Mouse (Mus musculus) limb, embryonic 10.5 days (tissue): ENCODE data around the gene Eif5. TPM values are rescaled to one million over a fixed set of nuclear protein-coding genes. Genes with fewer than 3 reads are reported as not detected.
A peak's percentile ranks its signal among the peaks of the same experiment; 100 is the strongest.

Source experiments
- DNase-seq: peaks from one replicate; pipeline ENCODE4 v3.0.0-alpha.2; 2017; ENCODE audit warnings: low spot score
- H3K27ac ChIP-seq: fragments of 300-500 bp; sonication (generic); 2 replicates; pipeline ENCODE4 v1.5.1; 2016; ENCODE audit warnings: mild to moderate bottlenecking
- H3K27me3 ChIP-seq: fragments of 300-500 bp; sonication (generic); 2 replicates; pipeline ENCODE4 v1.6.1; 2016; ENCODE audit warnings: low read depth, mild to moderate bottlenecking; ENCODE audit not compliant: poor library complexity, severe bottlenecking
- H3K36me3 ChIP-seq: fragments of 300-500 bp; sonication (generic); 2 replicates; pipeline ENCODE4 v1.6.1; 2016; ENCODE audit warnings: mild to moderate bottlenecking, moderate library complexity
- H3K4me1 ChIP-seq: fragments of 300-500 bp; sonication (generic); 2 replicates; pipeline ENCODE4 v1.6.1; 2016
- H3K4me3 ChIP-seq: fragments of 300-500 bp; sonication (generic); 2 replicates; pipeline ENCODE4 v1.5.1; 2016; ENCODE audit warnings: mild to moderate bottlenecking, moderate library complexity
- H3K9me3 ChIP-seq: fragments of 300-500 bp; sonication (generic); replicated peaks from 2 replicates; pipeline ENCODE4 v1.6.1; 2016; ENCODE audit warnings: mild to moderate bottlenecking
- WGBS: fragments of 180-500 bp; shearing (Covaris S2); methylation state at CpG from one replicate; pipeline ENCODE4 v1.1.7; 2016; 5-methylcytosine and 5-hydroxymethylcytosine counted together
- polyA plus RNA-seq: library from polyadenylated mRNA; unstranded; fragments of >200 nt; fragmentation: Nextera tagmentation; extraction: Ambion mirVana; gene quantifications from 2 replicates; pipeline ENCODE4 v1.2.1, GENCODE M21; 2016

The Eif5 gene
- polyA plus RNA-seq, 1 experiment from 2014 or later = 688 TPM

DNA sequence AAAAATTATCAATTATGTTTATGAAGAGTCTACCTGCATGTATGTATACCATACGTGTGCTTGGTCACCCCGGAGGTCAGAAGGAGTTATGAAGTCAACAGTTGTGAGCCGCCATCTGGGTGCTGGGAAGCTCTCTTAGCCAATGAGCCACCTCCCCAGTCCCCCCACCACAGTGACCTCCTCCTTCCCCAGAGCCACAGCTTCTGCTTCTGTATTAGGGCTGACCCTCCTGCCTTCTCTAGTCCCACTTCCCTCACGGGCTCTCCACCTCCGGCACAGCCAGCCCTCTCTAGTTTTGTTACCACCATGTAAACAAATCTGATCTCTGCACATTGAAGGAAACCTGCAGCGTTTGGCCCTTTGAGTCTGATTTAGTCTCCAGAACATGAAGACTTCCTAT, 19.7 kb downstream of the Eif5 start:
- Histone ChIP-seq H3K27ac (no peak overlapping the region), H3K4me1 (peaks cover 9% of the 10 kb centered on the region), H3K9me3 (no peaks in the 10 kb centered on the region), H3K4me3 (no peak overlapping the region), H3K36me3 (no peaks in the 10 kb centered on the region), H3K27me3 (no peaks in the 10 kb centered on the region)
- WGBS = 63% methylated on average over 6 of the region's 6 CpGs
- DNase-seq = no peak

DNA sequence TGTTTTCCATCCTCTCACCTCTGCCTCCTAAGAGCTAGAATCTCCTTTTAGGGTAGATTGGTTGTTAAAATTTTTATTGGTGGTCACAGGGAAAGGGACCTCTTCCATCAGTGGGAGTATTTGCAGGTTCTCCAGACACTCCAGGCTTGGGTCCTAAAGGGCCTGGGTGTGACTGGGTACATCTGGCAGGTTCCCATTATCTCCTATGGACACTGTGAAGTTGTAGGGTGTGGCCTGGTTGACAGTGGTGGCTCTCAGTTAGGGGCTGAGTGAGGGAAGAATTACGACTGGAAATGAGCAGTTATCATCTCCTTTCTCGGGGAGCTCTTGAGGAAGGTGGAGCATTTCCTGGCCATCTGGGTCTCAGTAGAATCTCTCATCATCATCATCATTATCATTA, 20.8 kb downstream of the Eif5 start:
- H3K4me1 ChIP-seq = peaks cover 16% of the 10 kb centered on the region
- H3K27ac ChIP-seq = no peak overlapping the region
- no peaks in the 10 kb centered on the region for H3K9me3 ChIP-seq
- H3K27me3 ChIP-seq = no peaks in the 10 kb centered on the region
- DNase-seq = no peak
- H3K36me3 ChIP-seq = no peaks in the 10 kb centered on the region
- H3K4me3 ChIP-seq = no peak overlapping the region
- WGBS = 43% methylated on average over 2 of the region's 2 CpGs

DNA sequence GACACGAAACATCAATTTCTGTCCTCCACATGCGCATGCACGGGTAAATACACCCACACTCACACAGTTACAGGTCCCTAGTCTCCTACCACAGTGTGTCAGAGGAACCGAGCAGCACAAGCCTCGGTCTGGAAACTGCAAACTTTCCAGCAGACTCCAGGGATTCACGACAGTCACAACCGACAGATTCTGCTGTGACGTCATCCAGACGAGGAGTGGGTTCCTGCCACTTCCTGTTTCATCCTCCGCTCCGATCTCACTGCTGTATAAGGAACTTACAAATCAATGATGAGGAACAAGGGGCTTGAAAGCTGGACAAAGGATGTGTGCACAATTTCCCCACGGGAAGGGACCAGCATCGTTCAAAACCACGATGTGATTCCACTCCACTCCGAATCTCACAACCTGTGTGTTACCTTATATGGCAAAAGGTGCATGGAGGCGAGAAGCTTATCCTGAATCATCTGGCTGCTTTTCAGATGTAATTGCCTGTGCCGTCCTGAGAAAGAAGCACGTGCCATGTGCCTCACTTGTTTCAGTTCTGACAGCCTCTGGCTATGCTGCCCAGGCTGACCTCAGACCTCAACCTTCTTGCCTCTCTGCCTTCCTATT, 21.9 kb downstream of the Eif5 start:
- Histone ChIP-seq H3K27ac (peak overlapping the region; percentile 25; the same call in 1 of the 2 replicates), H3K4me1 (peaks cover 16% of the 10 kb centered on the region), H3K27me3 (no peaks in the 10 kb centered on the region), H3K4me3 (no peak overlapping the region), H3K9me3 (no peaks in the 10 kb centered on the region), H3K36me3 (no peaks in the 10 kb centered on the region)
- no peak for DNase-seq
- 64% methylated on average over 18 of the region's 18 CpGs for WGBS

DNA sequence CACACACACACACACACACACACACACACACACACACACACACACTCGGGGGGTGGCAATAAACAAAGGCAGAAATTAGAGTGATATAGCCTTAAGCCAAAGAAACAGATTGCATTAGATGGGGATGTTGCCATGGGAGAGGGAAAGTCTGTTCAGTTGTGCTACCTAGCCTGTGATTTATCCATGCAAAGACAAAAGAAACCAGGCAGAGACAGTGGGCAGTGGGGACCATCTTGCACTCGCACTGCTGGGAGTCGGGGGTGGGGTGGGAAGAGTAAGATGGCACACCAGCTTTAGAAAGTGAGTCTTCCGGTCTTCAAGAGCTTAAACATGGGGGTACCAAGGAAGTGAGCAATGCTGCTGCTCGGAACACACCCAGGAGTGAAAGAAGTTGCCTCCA, 22.5 kb downstream of the Eif5 start:
- peaks cover 16% of the 10 kb centered on the region for H3K4me1 ChIP-seq
- no peak overlapping the region for H3K4me3 ChIP-seq
- H3K9me3 ChIP-seq = no peaks in the 10 kb centered on the region
- 77% methylated on average over 5 of the region's 5 CpGs for WGBS
- no peaks in the 10 kb centered on the region for H3K36me3 ChIP-seq
- no peaks in the 10 kb centered on the region for H3K27me3 ChIP-seq
- no peak overlapping the region for H3K27ac ChIP-seq
- DNase-seq = no peak

DNA sequence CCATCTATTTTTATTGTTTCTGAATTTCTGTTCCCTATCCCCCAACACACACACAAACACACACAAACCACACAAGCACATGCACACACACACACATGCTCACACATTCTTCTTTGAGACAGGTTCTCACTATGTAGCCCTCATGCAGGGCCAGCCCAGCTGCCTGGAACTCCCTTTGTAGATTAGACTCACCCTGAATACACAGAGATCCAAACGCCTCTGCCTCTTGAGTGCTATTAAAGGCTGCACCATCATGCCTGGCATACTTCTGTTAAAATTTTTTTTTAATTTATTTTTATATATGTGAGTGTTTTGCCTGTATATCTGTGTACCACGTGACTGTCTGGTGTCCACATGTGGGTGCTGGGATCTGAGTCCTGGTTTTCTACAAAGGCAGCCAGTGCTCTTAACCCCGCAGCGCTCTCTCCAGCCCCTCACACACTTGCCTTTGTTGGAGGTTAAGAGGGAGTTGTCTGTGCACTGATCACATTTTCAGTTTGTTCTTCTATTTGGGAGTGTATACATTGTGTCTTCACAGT, 24.5 kb downstream of the Eif5 start:
- Histone ChIP-seq H3K27me3 (no peaks in the 10 kb centered on the region), H3K27ac (no peak overlapping the region), H3K9me3 (no peaks in the 10 kb centered on the region), H3K4me3 (no peak overlapping the region), H3K4me1 (peaks cover 16% of the 10 kb centered on the region), H3K36me3 (no peaks in the 10 kb centered on the region)
- WGBS = 61% methylated on average over 4 of the region's 4 CpGs
- DNase-seq = no peak

DNA sequence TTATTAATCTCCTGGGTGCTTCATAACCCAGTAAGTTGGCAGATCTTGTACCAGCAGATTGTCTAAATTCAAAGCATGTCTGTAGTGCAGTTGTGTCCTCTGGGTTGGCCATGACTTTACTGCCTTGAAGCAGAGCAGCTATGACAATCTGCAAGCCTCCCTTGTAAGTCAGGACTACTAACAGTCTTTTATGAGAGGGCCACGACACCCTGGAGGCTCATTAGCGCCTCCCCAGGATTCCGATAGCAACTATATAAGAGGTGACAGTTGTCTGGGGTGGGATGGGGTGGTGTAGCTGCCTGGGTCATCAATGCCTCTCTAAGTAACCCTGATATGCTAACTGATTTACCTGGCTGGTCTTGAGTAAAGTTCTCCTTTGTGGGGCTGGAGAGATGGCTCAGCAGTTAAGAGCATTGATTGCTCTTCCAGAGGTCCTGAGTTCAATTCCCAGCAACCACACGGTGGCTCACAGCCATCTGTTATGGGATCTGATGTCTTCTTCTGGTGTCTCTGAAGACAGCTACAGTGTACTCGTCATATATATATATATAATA, 25.3 kb downstream of the Eif5 start:
- Histone ChIP-seq H3K9me3 (no peaks in the 10 kb centered on the region), H3K36me3 (no peaks in the 10 kb centered on the region), H3K4me3 (no peak overlapping the region), H3K27ac (no peak overlapping the region), H3K27me3 (no peaks in the 10 kb centered on the region), H3K4me1 (peaks cover 16% of the 10 kb centered on the region)
- no peak for DNase-seq
- 33% methylated on average over 5 of the region's 5 CpGs for WGBS

DNA sequence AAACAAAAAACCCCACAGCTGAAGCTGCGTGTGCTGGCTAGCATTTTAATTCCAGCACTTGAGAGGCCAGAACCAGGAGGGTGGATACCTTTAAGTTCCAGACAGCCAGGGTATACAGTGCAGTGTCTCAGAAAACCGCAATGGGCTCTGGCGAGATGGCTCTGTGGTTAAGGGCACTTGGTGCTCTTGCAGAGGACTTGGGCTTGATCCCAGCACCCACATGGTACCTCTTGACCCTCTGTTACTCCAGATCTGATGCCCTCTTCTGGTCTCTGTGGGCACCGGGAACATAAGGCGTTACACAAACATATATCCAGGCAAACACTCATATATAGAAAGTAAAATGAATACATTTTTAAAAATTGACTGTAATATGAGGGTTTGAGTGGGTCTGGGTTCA, 27.5 kb downstream of the Eif5 start:
- Histone ChIP-seq H3K4me3 (no peak overlapping the region), H3K9me3 (no peaks in the 10 kb centered on the region), H3K27me3 (no peaks in the 10 kb centered on the region), H3K36me3 (no peaks in the 10 kb centered on the region), H3K27ac (no peak overlapping the region), H3K4me1 (peaks cover 7% of the 10 kb centered on the region)
- DNase-seq = no peak
- WGBS = 75% methylated on average over 5 of the region's 5 CpGs

DNA sequence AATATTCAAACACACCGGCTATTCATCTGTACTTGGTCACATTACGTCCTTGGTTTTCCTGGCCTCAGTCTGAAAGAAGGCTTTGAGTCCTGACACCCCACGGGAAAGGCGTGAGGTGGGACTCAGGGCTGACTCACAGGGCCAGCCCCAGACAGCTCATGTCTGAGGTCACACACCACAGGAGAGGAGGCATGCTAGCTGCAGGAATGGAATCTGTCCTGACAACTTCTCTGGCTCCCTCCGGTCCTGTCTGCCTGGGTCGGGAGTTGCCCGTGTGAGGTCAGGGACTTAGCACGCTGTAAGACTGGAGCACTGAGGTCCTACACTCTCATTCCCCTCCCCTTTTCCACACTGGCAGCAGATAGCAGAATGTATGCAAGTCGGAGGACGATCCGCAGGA, 31.0 kb downstream of the Eif5 start:
- H3K4me3 ChIP-seq = no peak overlapping the region
- H3K27me3 ChIP-seq = 0 out of 2 replicates have a peak, but pooled peaks cover 3% of the 10 kb centered on the region
- 75% methylated on average over 11 of the region's 11 CpGs for WGBS
- no peak overlapping the region for H3K27ac ChIP-seq
- H3K9me3 ChIP-seq = no peaks in the 10 kb centered on the region
- no peak for DNase-seq
- no peaks in the 10 kb centered on the region for H3K36me3 ChIP-seq
- peaks cover 12% of the 10 kb centered on the region for H3K4me1 ChIP-seq

DNA sequence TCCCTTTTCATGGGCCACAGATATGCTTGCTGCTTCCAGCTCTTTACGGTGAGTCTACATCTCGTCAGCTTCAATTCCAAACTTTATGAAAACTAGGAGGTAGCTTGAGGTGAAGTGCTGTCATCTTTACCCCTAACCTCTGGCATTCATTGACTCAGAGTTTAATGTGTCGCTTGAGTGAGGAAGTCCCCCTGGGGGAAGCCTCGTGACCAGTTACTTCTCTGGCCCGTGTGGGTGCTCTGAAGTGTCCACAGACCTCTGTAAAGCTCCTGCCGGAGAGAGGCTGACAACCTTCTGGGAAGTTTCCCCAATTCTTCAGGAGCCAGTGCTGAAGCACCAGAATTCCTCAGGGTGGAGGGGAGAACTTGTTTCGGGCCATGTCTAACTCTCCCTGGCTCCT, 34.6 kb downstream of the Eif5 start:
- Histone ChIP-seq H3K27me3 (0 out of 2 replicates have a peak, but pooled peaks cover 3% of the 10 kb centered on the region), H3K4me3 (no peak overlapping the region), H3K9me3 (no peaks in the 10 kb centered on the region), H3K27ac (no peak overlapping the region), H3K4me1 (peaks cover 27% of the 10 kb centered on the region), H3K36me3 (peaks cover 5% of the 10 kb centered on the region; the same call in 1 of the 2 replicates)
- 75% methylated on average over 7 of the region's 7 CpGs for WGBS
- DNase-seq = no peak

DNA sequence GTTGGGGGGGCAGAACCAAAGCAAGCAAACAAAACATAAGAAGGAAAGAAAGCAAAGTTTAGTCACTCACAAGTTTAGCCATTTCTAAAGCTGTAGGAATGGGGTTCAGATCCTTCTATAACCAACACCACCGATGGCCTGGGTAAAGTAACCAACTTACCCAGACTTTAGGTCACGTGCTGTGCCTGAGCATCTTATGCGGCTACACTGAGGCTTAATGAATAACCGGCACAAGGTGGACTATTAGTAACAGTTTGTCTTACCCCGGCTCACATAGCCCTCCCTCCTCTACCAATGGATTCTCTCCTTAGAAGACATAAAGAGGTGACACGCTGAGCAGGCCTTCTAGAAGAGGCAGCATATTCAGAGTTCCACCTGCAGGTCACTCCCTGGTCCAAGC, 35.5 kb downstream of the Eif5 start:
- Histone ChIP-seq H3K9me3 (no peaks in the 10 kb centered on the region), H3K4me1 (peaks cover 27% of the 10 kb centered on the region), H3K36me3 (peaks cover 9% of the 10 kb centered on the region; the same call in 1 of the 2 replicates), H3K4me3 (peak overlapping the region; percentile 100), H3K27me3 (0 out of 2 replicates have a peak, but pooled peaks cover 3% of the 10 kb centered on the region), H3K27ac (peak overlapping the region; percentile 97; the same call in 1 of the 2 replicates)
- DNase-seq = no peak
- WGBS = 51% methylated on average over 6 of the region's 6 CpGs

DNA sequence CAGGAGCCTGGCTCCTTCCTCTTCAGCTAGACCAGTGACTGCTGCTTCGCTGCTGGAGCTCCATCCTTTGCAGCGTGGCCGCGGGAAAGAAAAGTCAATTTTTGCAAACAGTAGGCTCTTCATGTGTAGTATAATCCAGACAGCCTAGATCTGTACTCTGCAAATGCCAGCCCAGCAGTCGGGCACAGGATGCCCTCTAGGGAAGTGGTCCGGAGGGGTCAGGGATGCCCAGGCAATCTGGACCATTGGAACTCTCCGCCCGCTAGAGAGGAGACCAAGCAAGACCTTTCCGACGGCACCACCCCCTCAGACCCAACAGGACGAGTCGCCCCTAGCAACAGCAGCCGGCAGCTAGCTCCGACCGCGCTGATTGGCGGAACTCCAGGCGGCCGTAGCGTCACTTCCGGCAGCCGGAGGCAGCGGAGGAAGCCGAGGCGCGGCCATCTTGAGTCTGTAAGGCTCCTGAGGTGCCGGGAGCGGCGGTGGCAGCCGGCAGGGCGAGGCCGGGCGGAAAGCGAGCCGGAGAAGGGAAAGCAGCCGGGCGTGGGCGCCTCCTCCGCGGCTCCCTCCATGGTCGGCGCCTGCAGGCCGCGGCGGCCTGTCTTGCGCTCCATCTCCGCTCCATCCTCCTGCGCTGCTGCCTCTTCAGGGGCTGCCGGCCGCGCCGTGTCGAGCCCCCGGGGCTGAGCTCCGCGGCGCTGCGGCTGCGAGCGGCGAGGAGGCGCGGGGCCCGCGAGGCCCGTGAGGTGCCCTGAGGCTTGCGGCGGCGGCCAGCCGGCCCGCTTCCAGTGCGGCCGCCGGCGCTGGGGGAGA, 36.5 kb downstream of the Eif5 start, which contains the start of gene Mark3:
Gene Mark3, plus strand, starts transcription at position 450 of the 813 bp plus-strand sequence.
- Histone ChIP-seq H3K27ac (peak within 1 kb of the TSS; percentile 97), H3K4me3 (peak within 1 kb of the TSS; percentile 100), H3K36me3 (peaks cover 18% of the 10 kb centered on the region), H3K27me3 (0 out of 2 replicates have a peak, but pooled peaks cover 3% of the 10 kb centered on the region), H3K9me3 (no peaks in the 10 kb centered on the region), H3K4me1 (peaks cover 27% of the 10 kb centered on the region)
- under 1% methylated on average over 75 of the region's 75 CpGs for WGBS
- peak; percentile 97 for DNase-seq

DNA sequence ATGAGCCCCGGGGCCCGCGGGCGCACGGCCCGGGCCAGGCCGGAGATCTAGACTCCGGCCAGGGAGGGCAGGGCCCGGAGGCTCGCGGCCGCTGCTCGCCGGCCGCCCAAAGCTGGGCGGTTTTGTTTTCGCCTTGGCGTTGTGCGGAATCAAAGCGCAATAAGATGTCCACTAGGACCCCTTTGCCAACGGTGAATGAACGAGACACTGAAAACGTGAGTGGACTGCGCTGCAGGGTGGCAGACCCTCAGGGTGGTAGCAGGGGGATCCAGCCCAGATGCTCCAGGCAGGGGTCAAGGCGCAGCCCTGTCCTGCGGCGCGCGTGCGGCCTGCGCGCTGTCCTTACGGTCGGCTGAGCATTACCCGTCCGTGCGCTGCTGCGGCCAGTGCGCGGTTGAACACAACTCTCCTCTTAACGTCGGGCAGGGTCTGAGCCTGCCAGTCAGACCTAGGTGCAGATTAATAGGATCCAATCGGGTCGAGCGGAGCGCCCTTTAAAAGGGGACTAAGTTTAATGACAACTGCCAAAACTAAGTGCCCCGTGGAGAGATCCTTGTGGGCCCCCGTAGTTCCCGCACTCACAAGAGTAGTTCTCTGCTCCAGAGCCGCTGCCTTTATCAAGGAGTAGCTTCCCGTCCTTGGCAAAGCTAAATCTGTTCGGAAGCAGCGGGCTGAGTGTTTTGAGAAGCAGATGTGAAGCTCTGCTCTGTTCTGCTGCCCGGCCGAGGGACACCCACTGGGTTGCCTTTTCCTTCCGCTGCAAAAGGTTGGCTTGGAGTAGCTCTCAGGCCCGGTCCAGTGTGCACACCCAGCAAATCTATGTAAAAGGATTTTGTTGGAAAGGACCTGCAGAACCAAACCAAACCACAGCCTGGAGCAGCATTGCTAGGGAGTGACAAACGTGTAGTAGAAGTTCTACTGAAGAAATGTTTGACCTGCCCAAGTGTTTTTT, 37.3 kb downstream of the Eif5 start:
- H3K27me3 ChIP-seq = 0 out of 2 replicates have a peak, but pooled peaks cover 3% of the 10 kb centered on the region
- WGBS = under 1% methylated on average over 56 of the region's 58 CpGs
- H3K27ac ChIP-seq = peak overlapping the region; percentile 97

More for the DNA sequence above, 37.3 kb downstream of the Eif5 start:
- H3K9me3 ChIP-seq = no peaks in the 10 kb centered on the region
- peaks cover 22% of the 10 kb centered on the region for H3K36me3 ChIP-seq
- H3K4me3 ChIP-seq = peak overlapping the region; percentile 100
- H3K4me1 ChIP-seq = peaks cover 27% of the 10 kb centered on the region
- peak; percentile 62 for DNase-seq
